Mouse (Mus musculus): ENCODE measurements around the gene Cnbd2.
A peak's percentile ranks its signal among the peaks of the same experiment; 100 is the strongest.

Gene Cnbd2

DNA sequence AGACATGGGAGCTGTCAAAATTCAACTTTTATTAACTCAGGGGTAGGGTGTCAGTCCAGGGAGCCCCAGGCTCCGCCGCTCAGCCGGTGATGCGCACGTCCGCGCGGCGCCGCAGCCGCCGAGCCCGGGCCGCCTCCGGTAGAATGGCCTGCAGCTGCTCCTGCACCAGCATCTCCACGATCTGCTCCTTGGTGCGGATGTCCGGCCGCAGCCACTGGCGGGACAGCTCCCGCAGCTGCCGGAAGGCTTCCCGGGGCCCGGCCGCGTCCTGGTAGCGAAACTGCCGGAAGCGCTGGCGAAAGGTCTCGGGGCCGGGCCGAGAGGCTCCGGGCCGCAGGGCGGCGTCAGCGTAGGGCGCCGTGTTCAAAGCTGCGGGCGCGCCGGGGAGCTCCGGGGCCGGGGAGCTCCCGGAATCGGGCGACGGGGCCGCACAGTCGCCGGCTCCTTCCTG is 233 bp upstream of the Cnbd2 start:
- DNase-seq (ENCODE audit: low spot score) = peak; percentile 52

- DNase-seq (ENCODE audit: low spot score) = no peak
These were observed 1.1 kb downstream of the Cnbd2 start for GRCm38 (mm10) chr2:156313153-156313552.

DNA sequence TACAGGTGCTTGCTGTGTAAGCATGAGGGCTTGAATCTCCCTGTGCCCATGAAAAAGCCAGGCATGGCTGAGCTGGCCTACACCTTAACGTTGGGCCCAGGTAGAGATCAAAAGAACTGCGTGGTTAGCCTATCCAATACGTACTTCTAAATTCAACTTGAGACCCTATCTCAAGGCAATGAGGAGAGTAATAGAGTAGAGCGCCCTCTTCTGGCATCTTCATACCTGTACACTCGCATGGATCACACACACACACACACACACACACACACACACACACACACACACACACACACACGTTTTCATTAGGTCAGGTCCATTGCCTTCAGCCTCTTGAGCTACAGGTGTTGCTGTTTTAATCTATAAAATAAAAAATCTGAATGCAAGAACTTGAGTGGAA is 2.7 kb downstream of the Cnbd2 start:
- no peak for DNase-seq (ENCODE audit: low spot score)

- no peak for DNase-seq (ENCODE audit: low spot score)
These were observed 6.4 kb downstream of the Cnbd2 start for GRCm38 (mm10) chr2:156318491-156318890.

DNA sequence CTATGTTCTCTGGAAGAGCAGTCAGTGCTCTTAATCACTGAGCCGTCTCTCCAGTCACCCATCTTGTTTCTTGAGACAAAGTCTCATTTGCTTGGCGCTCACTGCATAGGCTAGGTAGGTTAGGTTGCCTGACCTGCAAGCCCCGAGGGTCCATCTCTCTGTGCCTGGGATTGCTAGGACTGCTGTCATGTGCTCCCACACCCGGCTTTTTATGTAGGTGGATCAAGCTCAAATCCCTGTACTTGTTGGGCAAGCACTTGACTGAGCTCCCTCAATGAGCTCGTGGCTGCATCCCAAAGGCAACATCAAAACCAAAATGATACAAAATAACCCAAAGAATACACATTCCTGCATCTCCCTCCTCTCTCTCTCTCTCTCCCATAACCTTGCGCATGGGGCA is 9.4 kb downstream of the Cnbd2 start:
- DNase-seq (ENCODE audit: low spot score) = no peak

DNA sequence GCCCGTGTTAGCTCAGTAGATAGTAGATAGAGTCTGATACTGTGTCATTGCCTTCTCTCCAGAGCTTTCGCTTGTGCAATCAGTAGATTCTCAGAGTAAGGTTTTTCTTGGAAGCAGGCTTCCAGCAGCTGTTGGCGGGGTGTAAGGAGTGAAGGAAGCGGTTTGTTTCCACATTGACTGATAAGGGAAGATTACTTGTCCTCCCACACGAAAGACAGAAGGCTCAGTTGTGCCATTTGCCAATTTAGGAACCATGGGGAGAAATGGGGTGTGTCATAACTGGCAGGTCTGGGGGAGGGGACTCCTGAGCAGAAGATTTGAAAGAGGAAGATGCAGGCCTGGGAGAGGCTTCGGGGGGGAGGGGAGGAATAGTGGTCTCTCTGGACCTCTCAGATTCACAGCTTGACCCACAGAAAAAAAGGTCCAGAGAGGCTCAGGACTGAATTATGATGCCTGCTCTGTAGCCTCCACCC is 12.1 kb downstream of the Cnbd2 start:
- peak; percentile 25 for DNase-seq (ENCODE audit: low spot score)

GRCm38 (mm10) chr2:156324681-156325080 is 12.6 kb downstream of the Cnbd2 start:
- DNase-seq (ENCODE audit: low spot score) = peak; percentile 27

DNA sequence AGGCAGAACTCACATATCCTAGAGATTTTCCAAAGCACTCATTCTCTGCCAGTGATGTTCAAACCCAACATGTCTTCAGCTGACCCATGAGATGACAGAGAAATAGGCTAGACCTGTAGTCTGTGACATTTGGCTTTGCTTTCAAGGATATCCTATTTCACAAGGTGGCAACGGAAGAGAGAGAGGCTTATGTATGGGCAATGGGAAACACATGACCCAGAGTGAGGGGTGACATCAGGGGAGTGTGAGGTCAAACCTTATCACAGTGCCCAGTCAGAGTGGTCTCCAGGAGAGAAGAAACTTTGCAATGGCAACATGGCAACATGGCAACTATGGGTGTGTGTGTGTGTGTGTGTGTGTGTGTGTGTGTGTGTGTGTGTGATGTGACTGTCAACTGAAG is 18.6 kb downstream of the Cnbd2 start:
- DNase-seq (ENCODE audit: low spot score) = no peak

GRCm38 (mm10) chr2:156331446-156331965 is 19.4 kb downstream of the Cnbd2 start:
- no peak for DNase-seq (ENCODE audit: low spot score)

DNA sequence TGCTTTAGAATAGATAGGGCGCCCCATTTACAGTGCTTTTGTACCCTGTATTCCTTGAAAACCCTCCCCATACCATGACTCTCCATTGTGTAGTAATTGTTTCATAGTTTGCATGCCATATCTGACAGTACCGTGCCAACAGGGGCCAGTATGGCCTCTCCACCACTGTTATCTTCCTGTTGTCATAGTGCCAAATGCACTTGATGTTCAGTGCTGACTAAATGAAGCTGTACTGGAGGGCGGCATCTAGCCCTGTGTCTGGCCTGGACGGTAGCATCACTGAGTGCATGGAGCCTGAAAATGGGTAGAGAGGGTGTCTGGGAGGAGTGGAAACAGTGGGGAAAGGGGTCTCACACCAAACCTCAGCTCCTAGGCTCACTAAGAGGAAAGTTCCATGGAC is 28.0 kb downstream of the Cnbd2 start:
- no peak for DNase-seq (ENCODE audit: low spot score)

DNA sequence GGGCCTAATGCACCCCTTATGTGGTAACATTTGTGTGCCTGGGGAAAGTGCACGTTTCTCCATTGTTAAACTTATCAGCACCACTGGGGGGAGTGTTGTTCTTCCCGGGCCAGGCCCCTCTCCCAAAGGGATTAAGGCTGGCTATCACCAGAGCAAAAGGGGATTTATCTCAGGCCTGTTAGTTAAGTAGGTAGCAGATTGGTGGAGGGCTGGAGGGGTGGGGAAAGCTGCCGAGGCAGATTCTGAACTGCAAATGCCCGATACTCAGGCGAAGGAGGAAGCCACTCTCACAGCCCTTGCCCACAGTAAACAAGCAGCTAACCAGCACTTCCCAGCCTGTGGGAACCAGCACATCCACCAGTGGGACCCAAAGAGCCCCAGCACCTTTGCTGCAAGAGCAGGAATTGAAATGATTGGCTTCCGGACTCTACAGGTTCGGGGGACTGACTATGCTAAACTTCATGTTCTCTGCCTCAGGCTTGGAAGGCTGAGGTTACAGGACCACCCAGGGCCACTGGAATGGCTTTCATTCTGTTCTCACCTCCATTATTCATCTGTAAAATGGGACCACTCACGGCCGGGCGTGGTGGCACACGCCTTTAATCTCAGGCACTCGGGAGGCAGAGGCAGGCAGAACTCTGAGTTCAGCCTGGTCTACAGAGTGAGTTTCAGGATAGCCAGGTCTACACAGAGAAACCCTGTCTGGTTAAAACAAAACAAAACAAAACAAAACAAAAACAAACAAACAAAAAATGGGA is 32.9 kb downstream of the Cnbd2 start:
- DNase-seq (ENCODE audit: low spot score) = peak; percentile 19

DNA sequence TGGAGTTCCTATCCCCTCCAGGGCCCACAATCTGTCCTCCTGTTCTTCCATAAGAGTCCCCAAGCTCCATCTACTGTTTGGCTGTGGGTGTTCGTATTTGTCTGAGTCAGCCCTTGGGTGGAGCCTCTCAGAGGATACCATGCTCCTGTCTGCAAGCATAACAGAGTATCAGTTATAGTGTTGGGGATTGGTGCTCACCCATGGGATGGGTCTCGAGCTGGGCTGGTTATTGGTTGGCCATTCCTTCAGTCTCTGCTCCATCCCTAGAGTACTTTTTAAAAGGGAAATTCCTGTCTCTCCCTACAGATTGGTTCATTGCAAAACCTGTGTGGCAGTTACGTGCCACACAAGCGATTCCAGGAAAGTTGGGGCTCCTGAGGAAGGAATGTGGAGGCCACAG is 36.7 kb downstream of the Cnbd2 start:
- DNase-seq (ENCODE audit: low spot score) = no peak

DNA sequence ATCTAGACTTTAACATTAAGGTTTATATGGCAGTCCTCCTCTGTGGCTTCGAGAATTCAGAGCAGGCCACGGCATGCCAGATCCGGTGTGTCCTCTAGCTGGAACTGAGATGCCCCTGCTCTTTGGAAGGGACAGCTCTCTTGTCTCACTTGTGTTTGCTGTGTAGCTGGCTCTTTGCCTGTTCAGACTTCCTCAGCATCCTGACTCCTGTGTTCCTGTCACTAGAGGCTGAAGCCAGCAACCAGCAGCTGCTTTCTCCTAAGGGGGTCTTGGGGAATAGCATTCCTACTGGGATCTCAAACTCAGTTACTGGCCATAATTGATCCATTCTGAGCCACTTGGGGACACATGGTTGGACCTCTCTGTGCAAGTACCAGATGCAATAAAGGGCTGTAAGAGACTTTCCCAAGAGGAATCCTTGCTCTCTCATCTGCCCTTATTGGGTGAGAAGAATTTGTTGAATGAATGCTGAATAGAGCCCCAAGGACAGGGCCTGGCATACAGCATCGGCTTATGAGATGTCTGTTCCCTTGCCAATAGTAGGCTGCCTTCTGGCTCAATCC is 37.3 kb downstream of the Cnbd2 start:
- no peak for DNase-seq (ENCODE audit: low spot score)

DNA sequence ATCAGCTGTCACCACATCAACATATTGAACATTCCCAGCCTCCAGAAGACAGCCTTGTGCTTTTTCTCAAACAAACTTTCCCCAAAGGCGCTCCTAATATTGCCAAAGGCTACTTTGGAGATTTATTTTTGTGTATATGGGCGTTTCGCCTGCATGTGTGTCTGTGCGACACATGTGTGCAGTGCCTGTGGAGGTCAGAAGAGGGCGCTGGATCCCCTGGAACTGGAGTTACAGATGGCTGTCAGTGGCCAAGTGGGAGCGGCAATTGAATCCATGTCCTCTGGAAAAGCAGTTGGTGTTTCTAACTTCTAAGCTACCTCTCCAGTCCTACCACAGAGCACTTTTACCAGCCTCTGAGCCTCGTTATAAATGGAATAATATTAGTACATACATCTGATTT is 39.1 kb downstream of the Cnbd2 start:
- DNase-seq (ENCODE audit: low spot score) = no peak

GRCm38 (mm10) chr2:156352413-156353165 is 40.5 kb downstream of the Cnbd2 start:
- no peak for DNase-seq (ENCODE audit: low spot score)

- peak; percentile 11 for DNase-seq (ENCODE audit: low spot score)
These were observed 41.2 kb downstream of the Cnbd2 start for GRCm38 (mm10) chr2:156353265-156353692.

DNA sequence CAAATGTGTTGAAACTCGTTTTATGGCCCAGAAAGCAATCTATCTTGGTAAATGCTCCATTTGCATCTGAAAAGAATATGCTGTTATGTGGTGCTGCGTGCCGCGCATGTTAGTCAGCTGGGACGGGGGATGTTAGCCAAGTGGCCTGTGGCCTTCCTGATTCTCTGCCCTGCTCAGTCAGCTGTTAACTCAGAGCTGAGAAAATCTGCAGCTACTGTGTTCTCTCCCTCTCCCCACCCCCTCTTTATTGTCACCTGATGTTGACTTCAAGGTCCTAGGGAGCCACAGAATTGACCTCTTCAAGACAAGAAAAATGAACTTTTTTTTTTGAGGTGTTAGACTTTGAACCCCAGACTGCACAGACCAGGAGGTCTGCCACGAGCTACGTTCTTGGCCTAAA is 43.9 kb downstream of the Cnbd2 start:
- DNase-seq (ENCODE audit: low spot score) = no peak

DNA sequence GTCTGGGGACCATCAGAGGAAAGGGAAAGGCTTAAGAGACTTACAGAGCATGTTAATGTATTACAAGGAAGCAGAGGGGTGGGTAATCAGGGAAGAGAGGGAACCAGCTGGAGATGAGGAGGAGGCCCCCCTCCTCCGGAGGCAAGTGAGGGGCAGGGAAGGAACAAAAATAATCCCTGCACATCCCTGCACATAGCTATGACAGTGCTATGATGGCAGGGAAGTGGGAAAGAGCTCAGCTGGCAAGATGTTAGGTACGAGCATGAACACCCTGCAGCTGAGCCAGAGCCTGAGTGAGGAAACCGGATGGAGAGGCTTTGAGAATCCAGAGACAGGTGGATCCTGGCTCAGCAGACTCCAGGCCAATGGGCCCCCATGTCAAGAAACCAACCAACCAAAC is 56.4 kb downstream of the Cnbd2 start:
- DNase-seq (ENCODE audit: low spot score) = no peak

GRCm38 (mm10) chr2:156370896-156371295 is 58.8 kb downstream of the Cnbd2 start:
- no peak for DNase-seq (ENCODE audit: low spot score)

DNA sequence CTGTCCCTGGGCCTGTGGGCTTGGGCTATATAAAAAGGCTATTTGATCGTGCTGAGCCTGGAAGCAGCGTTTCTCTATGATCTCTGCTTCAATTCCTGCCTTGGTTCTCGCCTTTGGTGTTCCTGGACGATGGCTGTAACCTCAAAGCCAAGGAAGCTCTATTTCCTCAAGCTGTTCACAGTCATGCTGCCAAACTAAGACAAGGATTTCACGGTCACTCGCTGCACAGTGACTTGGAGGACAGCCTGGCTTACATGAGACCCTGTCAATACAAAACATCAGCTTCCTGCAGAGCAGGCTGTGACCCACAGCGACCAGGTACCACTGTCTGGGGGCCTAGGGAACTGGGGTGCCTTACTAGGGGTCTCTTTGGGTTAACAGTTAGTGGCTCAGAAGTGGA is 64.9 kb downstream of the Cnbd2 start:
- no peak for DNase-seq (ENCODE audit: low spot score)

DNA sequence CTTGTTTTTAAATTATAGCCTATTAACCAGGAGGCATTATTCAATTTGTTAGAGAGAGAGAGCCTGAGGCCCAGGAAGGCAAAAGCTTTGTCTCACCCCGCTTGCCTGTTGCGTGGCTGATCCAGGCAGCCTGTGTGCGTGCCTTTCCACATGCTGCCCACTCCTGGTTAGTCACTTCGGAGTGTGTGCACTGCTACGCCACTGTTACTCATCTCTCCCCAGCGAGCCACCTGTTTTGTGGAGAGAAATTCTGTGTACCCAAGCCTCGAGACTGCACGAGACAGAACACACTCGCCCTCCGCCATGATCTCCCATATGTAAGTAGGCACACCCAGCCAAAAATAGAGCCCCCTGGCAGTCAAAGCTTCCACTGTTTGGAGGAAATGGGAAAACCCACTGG is 67.8 kb downstream of the Cnbd2 start:
- no peak for DNase-seq (ENCODE audit: low spot score)

DNA sequence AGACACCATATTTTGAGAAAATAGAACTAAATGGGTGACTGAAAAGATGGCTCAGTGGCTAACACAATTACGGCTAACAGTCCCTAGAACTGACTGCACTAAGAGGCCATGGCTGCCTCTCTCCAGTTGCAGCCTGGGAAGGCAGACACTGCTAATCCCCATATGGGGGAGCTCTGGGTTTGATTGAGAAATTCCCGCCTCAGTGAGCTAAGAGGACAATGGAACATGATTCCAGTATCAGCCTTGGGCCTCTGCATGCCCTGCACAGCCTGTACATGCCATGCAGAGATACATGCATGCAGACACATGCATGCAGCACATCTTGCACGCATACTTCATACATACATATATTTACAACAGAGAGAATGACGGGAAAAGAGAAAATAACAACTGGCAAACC is 69.3 kb downstream of the Cnbd2 start:
- no peak for DNase-seq (ENCODE audit: low spot score)
